Mouse (Mus musculus) lung, embryonic 16.5 days (tissue): Measurements from ENCODE around the gene Cd9. TPM values are rescaled to one million over a fixed set of nuclear protein-coding genes. Genes with fewer than 3 reads are reported as not detected.

Source experiments
- ATAC-seq: fragments of 200-750 bp; cut with Nextera tagmentation; 2 replicates; pipeline ENCODE4 v1.8.0; 2017; ENCODE audit warnings: low read depth, mild to moderate bottlenecking, moderate library complexity
- H3K27ac ChIP-seq: fragments of 300-500 bp; sonication (generic); 2 replicates; pipeline ENCODE4 v1.5.1; 2014; ENCODE audit warnings: mild to moderate bottlenecking, control low read depth, low read length
- H3K27me3 ChIP-seq: fragments of 300-500 bp; sonication (generic); 2 replicates; pipeline ENCODE4 v1.6.1; 2014; ENCODE audit warnings: low read depth, low read length, mixed read lengths; ENCODE audit not compliant: control insufficient read depth, insufficient read depth
- H3K36me3 ChIP-seq: fragments of 300-500 bp; sonication (generic); 2 replicates; pipeline ENCODE4 v1.6.1; 2014; ENCODE audit warnings: low read length; ENCODE audit not compliant: control insufficient read depth, insufficient read depth
- H3K4me1 ChIP-seq: fragments of 300-500 bp; sonication (generic); replicated peaks from 2 replicates; pipeline ENCODE4 v1.6.1; 2014; ENCODE audit warnings: low read length, mixed read lengths; ENCODE audit not compliant: control insufficient read depth, insufficient read depth
- H3K4me2 ChIP-seq: fragments of 300-500 bp; sonication (generic); 2 replicates; pipeline ENCODE4 v1.6.1; 2014; ENCODE audit warnings: low read depth, low read length, control low read depth
- H3K4me3 ChIP-seq: fragments of 300-500 bp; sonication (generic); 2 replicates; pipeline ENCODE4 v1.5.1; 2014; ENCODE audit warnings: mild to moderate bottlenecking, low read length, control low read depth
- H3K9ac ChIP-seq: fragments of 300-500 bp; sonication (generic); 2 replicates; pipeline ENCODE4 v1.6.1; 2014; ENCODE audit warnings: low read length, control low read depth
- H3K9me3 ChIP-seq: fragments of 300-500 bp; sonication (generic); 2 replicates; pipeline ENCODE4 v1.6.1; 2016; ENCODE audit warnings: low read length; ENCODE audit not compliant: control insufficient read depth
- WGBS: fragments of 180-500 bp; shearing (Covaris S2); extraction: QIAGEN DNeasy Blood & Tissue Kit; methylation state at CpG from one replicate; pipeline ENCODE4 v1.1.7; 2014; 5-methylcytosine and 5-hydroxymethylcytosine counted together
- polyA plus RNA-seq: library from polyadenylated mRNA; unstranded; fragments of >200 nt; fragmentation: Nextera tagmentation; extraction: Ambion mirVana; gene quantifications from 2 replicates; pipeline ENCODE4 v1.2.1, GENCODE M21; 2015

The Cd9 gene
- polyA plus RNA-seq, 1 experiment from 2014 or later = 356 TPM

DNA sequence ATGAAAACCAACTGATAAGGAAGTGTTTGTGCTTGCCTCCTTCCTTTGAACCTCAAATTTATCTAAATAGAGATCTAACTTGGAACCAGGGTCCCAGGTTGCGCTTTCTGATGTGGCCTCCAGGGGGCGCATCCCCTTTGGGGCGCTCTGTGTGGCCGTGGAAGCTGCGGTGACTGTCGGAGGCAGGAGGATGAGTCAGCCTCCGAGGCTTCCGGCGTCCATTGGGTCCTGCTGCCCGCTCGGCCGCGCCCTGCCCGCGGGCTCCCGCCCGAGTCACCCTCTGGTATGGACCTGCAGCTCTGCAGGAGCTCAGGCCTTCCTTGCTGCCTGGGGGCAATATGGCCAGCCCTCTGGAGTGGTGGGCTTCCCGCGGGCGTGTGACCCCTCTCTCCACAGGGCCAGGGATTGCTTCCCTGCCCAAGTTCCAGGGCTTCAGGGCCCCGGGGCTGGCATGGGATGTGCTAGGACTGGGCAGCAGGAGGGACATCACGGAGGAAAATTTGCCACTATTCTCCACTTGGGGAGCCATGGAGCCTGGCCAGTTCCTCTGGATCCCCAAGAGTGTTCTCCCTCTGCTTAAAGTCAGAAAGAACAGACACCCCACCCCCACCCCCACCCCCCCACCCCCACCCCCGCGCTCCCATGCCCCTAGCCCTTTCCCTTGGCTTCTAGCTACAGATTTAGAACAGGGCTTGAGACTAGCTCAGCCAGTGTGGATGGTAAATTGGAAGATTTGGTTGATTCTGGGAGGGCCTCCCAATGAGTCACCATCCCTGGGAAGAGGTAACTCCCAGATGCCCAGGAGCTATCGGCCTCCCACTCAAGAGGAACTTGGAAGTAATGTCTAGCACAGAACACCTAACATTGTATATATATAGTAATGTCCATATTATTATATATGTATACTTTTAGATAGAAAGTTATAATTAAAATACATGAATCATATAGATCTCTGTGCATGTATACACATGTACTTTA lies 67.9 kb downstream of the Cd9 start:
- Histone ChIP-seq H3K27me3 (no peaks in the 10 kb centered on the region), H3K4me2 (peak overlapping the region; percentile 97), H3K4me3 (peak overlapping the region; percentile 54), H3K9ac (peak overlapping the region; percentile 78), H3K27ac (peak overlapping the region; percentile 62; the same call in 1 of the 2 replicates), H3K4me1 (peaks cover 13% of the 10 kb centered on the region), H3K36me3 (no peaks in the 10 kb centered on the region), H3K9me3 (no peaks in the 10 kb centered on the region)
- peak; percentile 85 for ATAC-seq
- 3% methylated on average over 25 of the region's 25 CpGs for WGBS

DNA sequence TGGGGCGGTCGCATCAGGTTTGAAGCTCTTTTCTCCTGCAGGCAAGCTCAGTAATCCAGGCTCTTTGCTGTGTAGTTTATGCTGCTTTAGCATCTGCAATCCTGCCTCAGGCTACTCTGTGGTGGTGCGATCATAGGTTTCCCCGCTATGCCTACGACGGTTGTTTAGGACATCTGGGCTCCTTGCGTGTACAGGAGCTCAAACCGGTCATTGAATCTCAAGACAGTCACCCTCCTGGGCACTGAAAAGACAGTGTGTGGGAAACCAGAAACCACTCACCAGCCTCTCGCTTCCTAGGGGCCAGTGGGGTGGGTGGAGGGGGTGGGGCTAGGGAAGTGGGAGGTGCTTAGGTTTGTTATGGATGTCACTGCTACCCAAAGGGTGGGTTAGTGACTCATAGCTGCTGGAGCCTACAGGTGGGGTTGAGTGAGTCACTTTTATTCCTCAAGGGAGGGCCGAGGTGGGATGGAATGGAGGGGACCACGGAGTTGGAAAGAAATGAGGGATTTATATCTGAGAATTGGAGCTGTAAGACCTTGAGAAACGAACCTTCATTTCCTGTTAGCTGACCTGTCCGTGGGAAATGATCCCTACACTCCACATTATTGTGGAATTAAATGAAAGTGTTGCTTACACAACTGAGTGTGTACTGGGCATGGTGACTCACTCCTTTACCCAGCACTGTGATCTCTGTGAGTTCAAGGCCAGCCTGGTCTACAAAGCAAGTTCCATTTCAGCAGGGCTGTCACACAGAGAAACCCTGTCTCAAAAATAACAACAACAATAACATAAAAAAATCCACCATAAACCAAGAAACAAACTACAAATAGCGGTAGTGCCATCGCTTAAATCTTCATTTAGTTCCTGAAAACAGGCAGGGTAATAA lies 69.1 kb downstream of the Cd9 start:
- Histone ChIP-seq H3K27ac (no peak overlapping the region), H3K27me3 (no peaks in the 10 kb centered on the region), H3K4me3 (no peak overlapping the region), H3K36me3 (no peaks in the 10 kb centered on the region), H3K9me3 (no peaks in the 10 kb centered on the region), H3K4me1 (peaks cover 11% of the 10 kb centered on the region), H3K9ac (no peak overlapping the region), H3K4me2 (no peak overlapping the region)
- ATAC-seq = no peak
- 50% methylated on average over 15 of the region's 15 CpGs for WGBS

GRCm38 (mm10) chr6:125424156-125424555 lies 70.4 kb downstream of the Cd9 start:
- WGBS = 73% methylated on average over 3 of the region's 3 CpGs
- no peaks in the 10 kb centered on the region for H3K27me3 ChIP-seq
- H3K4me2 ChIP-seq = no peak overlapping the region
- H3K4me3 ChIP-seq = no peak overlapping the region
- no peaks in the 10 kb centered on the region for H3K36me3 ChIP-seq
- H3K4me1 ChIP-seq = peaks cover 8% of the 10 kb centered on the region
- no peaks in the 10 kb centered on the region for H3K9me3 ChIP-seq
- H3K27ac ChIP-seq = no peak overlapping the region
- ATAC-seq = no peak
- no peak overlapping the region for H3K9ac ChIP-seq

DNA sequence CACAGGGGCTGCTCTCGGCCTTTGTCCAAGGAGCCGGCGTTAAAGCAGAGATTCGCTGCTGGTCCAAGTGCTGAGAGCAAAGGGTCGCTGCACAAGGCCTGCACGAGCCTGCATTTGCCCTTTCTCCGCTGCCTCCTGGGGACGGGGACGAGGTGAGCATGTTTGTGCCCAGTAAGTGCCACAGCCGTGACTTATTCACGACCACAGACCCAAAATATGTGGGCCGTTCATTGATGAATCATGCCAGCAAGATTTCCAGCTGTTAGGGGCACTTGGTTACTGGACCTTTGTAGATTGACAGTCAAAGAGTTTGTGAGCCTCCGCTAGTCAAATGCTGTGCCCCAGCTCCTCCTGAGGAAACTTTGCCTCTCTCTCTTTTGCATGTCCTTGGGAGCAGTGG lies 71.1 kb downstream of the Cd9 start:
- peaks cover 8% of the 10 kb centered on the region for H3K4me1 ChIP-seq
- H3K9me3 ChIP-seq = no peaks in the 10 kb centered on the region
- H3K4me3 ChIP-seq = no peak overlapping the region
- H3K36me3 ChIP-seq = no peaks in the 10 kb centered on the region
- H3K27me3 ChIP-seq = no peaks in the 10 kb centered on the region
- ATAC-seq = no peak
- no peak overlapping the region for H3K27ac ChIP-seq
- 53% methylated on average over 13 of the region's 13 CpGs for WGBS
- H3K4me2 ChIP-seq = no peak overlapping the region
- no peak overlapping the region; the same call in 1 of the 2 replicates for H3K9ac ChIP-seq

GRCm38 (mm10) chr6:125423099-125423498 lies 71.5 kb downstream of the Cd9 start:
- no peak for ATAC-seq
- Histone ChIP-seq H3K4me3 (no peak overlapping the region; the same call in 1 of the 2 replicates), H3K36me3 (no peaks in the 10 kb centered on the region), H3K9me3 (no peaks in the 10 kb centered on the region), H3K4me2 (peak overlapping the region; percentile 46), H3K27ac (0 out of 2 replicates have a peak overlapping the region, but pooled peaks have one; percentile 25), H3K27me3 (no peaks in the 10 kb centered on the region), H3K4me1 (peaks cover 8% of the 10 kb centered on the region), H3K9ac (peak overlapping the region; percentile 17; the same call in 1 of the 2 replicates)
- 36% methylated on average over 3 of the region's 3 CpGs for WGBS

- peak overlapping the region; percentile 18 for H3K4me3 ChIP-seq
- peak; percentile 73 for ATAC-seq
- H3K36me3 ChIP-seq = no peaks in the 10 kb centered on the region
- 15% methylated on average over 18 of the region's 20 CpGs for WGBS
- H3K9me3 ChIP-seq = no peaks in the 10 kb centered on the region
- no peak overlapping the region for H3K27ac ChIP-seq
- H3K9ac ChIP-seq = no peak overlapping the region
- peak overlapping the region; percentile 46 for H3K4me2 ChIP-seq
- no peaks in the 10 kb centered on the region for H3K27me3 ChIP-seq
- peaks cover 8% of the 10 kb centered on the region for H3K4me1 ChIP-seq
These were observed 72.4 kb downstream of the Cd9 start for GRCm38 (mm10) chr6:125422051-125422822.

GRCm38 (mm10) chr6:125420458-125421063 lies 74.0 kb downstream of the Cd9 start:
- H3K4me2 ChIP-seq = no peak overlapping the region
- H3K36me3 ChIP-seq = no peaks in the 10 kb centered on the region
- no peak for ATAC-seq
- H3K9ac ChIP-seq = no peak overlapping the region
- no peaks in the 10 kb centered on the region for H3K9me3 ChIP-seq
- no peaks in the 10 kb centered on the region for H3K27me3 ChIP-seq
- H3K27ac ChIP-seq = no peak overlapping the region
- H3K4me1 ChIP-seq = peaks cover 6% of the 10 kb centered on the region
- no peak overlapping the region for H3K4me3 ChIP-seq
- 54% methylated on average over 16 of the region's 16 CpGs for WGBS

DNA sequence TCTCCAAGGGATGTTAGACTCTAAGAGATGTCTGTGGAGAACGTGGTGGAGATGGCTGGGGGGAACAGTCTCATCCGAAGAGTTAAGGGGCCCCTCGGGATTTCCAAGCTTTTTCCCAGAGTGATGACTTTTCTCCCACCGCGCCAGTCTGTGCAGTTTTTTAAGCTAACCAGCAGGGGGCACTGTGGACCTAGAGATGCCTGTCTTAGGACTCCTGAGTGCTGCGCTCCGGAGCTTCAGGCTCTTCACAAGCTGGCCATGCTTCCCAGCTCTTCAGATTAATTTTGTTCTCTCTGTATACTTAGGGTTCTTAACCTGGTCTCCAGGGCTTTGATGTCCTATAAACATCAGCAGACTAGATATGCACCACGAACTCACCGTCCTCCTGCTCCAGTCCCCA lies 75.8 kb downstream of the Cd9 start:
- Histone ChIP-seq H3K27me3 (no peaks in the 10 kb centered on the region), H3K4me3 (no peak overlapping the region), H3K4me2 (no peak overlapping the region), H3K9me3 (no peaks in the 10 kb centered on the region), H3K36me3 (no peaks in the 10 kb centered on the region), H3K9ac (no peak overlapping the region), H3K27ac (no peak overlapping the region), H3K4me1 (peaks cover 6% of the 10 kb centered on the region)
- peak; percentile 39 for ATAC-seq
- whole genome bisulfite sequencing = 4% methylated on average over 9 of the region's 9 CpGs
